Mouse (Mus musculus) c-Kit-positive CD71-positive TER-119-negative erythroid progenitor cells, embryonic 14.5 days (primary cell): Measurements from ENCODE around the gene Gm28053.

ENCODE experiments used
- DNase-seq: peaks from one replicate; pipeline ENCODE4 v3.0.0-alpha.2; 2013; ENCODE audit warnings: low read depth

The Gm28053 gene

DNA sequence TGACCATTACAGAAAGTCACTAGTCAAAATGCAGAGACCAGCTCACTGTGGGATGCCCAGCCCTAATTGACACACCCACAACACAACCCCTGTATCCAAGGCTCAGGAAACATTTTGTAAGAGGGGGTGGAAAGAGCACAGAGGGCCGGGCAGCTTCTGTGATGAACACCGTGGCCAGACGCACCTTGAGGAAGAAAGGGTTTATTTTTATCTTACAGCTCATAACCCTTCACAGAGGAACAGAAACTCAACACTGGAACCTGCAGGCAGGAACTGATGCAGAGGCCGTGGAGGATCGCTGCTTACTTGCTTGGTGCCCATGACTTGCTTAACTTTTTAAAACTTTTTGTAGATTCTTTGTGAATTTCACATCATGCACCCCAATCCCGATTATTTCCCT lies 25.4 kb upstream of the Gm28053 start:
- no peak for DNase-seq

DNA sequence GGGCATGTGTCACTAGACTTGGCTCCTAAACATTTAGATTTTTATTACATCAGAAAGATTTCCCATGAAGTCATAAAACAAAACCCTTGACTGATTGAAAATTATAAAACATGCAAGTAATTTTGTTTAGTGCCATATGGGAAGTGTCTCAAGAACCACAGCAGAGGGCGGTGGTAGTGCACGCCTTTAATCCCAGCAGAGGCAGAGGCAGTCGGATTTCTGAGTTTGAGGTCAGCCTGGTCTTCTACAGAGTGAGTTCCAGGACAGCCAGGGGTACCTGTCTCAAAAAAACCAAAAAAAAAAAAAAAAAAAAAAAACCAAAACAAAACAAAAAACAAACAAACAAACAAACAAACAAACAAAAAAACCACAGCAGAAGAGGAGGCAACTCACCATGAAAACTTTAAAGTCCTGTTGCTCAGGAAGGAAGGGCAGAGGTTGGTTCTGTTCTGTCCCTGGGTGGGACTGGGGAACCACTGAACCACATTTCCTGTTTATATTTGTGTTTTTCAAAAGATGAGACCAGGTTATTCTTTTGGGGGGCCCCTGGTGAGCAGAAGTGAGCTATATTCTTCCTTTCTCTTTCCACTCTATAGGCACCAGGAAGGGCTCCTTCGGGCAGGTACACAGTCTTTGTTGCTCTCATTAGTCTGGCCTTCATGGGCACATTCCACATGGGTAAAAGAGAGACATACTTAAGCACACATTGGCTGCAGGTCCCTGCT lies 21.4 kb upstream of the Gm28053 start:
- no peak for DNase-seq

DNA sequence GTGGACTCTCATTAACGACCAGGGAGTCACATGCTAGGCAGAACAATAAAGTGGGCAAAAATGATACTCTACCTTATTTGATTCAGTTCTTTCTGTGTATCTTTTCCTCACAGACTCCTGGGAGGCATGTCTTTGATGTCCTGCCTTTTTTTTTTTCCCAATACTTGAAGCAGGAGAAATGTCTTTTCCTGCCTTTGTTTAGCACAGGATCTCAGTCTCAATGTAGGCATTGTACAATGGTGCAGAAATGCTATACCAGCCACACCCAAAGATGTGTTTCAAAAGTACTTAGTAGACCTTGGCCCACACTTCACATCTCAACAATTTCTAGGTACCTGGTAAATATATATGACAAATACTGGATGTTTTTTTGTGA lies 20.9 kb upstream of the Gm28053 start:
- no peak for DNase-seq

DNA sequence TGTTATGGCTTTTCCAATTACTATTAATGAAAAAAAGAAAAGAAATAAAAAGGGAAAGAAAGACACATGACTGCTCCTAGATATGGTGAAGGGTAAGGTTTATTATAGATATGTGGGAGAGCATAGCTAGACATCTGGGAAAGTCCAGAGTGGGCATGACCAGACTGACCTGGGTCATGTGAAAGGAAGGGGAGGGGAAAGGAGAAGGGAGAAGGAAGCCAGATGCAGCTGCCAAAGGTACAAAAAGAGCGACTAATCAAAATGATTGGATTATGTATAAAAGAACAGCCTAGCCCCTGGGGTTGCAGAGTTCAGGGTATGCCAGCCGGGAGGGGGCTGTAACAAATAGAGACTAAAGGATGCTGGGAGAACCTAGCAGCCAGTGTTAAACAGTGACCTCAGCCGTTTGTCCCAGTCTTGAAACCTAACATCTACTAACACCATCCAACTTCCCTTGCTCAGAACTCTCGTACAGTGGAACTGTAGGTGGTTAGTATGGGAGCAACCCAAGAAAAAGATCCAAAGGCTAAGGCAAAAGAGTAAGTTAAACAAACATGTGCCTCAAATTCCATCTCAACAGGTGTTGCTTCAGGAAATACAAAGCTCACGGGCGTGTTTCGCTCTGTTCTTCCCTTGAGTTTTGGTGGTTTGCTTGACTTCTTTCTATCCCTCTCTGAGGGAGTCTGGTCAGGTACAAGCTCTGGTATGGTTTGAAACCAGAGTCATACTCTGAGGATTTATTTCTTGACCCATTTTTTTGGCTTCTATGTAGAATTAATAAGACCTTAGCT lies 20.1 kb upstream of the Gm28053 start:
- no peak for DNase-seq

DNA sequence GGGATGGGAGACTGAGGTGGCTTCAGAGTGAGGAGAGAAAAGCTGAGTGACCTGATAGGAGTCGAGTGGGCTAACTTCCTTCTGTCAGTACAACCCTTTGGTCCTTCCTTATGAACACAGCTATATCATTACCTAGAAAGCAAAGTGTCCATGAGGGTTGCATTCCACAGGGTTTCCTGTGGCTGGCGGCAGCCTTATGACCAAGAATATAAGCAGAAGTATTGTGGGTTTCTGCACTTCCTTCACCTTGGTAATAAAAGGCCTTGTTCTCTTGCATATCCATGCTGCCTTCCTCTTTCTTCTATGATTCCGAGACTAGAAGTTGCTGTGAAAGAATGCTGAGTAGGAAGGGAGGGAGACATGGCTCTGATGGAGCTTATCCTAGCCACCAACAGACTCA lies 19.5 kb upstream of the Gm28053 start:
- DNase-seq = no peak

DNA sequence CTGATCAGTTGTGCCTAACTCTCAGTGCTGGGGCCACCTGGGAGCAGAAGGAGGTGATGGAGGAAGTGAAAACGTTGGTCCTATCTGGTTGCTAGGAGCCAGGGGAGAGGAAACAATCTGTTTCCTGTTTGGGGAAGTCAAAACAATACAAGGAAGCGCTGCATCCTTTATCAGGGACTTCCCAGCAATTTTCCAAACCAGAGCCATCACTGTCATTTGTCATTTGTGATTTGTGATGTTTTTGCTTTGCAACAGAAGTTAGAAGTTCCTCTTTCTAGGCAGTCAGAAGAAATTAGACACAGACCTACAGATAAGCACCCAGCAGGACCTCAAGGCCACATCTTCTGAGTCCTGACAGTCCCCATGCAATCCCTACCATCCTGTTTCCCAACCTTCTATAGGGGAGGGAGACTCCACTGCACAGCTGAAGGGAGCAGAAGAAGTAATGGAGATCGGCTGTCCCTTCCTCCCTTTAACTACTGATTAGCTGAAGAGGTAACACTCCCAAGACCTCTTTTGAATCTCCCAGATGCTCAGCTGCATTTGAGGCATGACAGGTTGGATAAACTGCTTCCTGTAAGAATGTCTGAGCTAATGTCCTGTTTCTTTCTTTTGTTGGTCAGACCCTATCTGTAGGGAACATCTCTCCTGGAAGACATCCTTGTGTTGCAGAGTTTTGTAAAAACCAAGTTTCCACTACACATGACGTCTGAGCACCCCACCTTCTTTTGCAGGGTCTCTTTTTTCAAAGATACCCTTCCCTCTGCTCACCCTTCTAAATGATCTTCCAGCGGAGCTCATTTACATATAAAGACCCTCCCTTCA lies 17.9 kb upstream of the Gm28053 start:
- no peak for DNase-seq

DNA sequence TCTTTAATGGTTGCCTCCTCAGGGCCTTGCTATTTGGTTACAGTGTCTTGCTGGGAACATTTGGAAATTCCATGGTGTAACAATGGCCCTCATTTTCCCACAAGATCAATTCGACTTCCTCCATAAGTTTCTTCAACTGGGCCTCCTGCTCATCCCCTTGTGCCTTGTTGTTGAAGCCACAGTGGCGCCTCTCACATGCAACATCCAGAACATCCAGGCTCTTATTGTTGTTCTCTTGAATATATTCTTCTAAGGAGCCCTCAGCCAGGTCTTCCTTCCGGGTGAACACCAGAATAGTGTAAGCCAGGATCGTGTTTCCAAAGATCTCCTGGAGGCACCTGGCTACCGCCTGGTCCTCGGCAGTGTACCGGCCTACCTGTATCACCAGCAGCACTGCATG lies 16.3 kb upstream of the Gm28053 start:
- no peak for DNase-seq

DNA sequence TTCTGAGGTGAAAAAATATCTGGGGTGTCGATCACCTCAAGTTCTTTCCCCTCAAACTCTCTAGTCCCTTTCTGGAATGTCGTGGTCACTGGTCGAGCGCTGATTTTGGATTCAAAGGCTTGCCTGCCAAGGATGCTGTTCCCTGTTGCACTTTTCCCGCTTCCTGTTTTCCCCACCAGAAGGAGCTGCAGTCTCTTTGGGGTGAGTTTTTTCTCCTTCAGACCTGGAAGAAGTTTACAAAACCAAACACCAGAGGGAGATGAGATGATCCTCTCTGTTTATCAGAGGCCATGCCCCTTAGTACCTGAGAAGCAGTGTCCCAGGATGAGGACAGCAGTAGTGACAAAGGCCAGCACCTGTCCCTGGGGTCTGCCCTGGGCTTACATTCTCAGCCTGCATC lies 15.8 kb upstream of the Gm28053 start:
- DNase-seq = no peak

DNA sequence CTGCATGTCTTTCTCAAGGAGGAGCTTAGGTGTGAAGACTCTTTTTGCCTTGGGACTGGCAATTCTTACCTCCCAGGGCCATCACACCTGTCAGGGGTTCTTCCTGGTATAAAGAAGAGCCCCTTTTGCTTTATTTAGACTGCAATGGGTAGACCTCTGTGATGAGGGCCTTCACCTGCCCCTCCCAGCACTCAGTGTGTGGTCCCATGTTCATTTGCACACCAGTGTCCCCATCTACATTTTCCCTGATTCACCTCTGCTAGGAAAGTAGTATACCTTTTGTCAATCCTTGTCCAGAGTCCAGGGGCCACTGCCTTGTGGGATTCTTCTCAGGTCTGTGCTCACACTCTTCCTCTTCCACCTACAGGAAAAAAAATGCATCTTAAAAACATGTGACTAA lies 14.3 kb upstream of the Gm28053 start:
- DNase-seq = no peak

DNA sequence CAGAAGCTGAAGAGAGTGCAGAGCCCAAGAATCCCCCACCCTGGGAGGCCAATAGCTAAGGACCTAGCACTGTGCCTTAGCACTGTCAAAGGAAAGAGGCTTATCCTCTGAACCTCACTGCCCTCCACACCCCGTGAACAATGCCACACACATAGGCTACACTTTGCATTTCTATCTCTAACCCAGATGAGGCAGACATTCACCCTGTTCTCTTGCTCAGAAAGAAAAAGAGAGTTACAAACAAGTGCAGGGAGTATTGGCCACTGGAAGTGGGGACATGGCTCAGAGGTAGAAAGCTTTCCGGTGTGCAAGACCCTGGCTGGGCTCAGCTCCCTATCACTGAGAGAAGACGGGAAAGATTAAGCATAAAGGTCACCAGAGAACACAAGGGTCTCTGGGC lies 12.3 kb upstream of the Gm28053 start:
- DNase-seq = no peak

DNA sequence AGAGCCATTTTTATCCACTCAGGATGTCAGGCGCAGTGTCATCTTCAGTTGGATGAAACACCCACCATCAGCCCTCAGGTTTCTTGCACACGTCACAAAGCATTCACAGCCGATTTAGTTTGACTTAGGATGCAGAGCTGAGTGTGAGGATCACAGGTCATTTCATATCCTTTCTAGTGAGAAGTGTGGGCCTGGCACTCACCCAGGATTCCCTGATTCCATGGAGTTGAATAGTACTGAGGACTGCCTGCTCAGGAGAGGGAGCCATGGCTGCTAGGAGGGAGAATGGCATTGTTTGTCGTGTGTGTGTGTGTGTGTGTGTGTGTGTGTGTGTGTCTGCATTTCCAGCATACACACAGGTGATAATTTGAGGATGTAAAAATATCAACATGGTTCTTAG lies 1.9 kb downstream of the Gm28053 start:
- no peak for DNase-seq

DNA sequence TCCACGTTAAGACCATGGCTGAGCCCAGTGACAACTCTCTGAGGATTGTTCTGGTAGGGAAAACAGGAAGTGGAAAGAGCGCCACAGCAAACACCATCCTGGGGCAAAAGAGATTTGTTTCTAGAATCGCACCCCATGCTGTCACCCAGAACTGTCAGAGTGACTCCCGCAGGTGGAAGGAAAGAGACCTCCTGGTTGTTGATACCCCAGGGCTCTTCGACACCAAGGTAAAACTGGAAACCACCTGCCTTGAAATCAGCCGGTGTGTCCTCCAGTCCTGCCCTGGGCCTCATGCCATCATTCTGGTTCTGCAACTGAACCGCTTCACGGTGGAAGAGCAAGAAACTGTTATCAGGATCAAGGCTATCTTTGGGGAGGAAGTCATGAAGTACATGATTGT lies 5.1 kb downstream of the Gm28053 start:
- DNase-seq = no peak

DNA sequence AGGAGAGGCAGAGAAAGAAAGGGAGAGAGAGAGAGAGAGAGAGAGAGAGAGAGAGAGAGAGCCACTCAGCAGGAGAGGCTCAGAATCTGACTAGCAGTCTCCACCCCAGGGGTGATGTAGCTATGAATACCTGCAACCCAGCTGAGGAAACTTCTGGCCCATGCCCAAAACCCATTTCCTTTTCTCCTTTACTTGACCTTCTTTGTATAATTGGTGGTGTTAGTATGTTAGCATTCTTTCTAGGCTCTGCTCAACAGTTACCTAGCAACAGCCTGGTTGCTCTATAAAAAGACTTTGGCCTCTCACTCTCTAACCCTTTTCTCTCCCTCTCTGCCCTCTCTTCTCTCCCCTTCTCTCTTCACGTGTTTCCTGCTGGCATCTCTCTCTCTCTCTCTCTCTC lies 7.1 kb downstream of the Gm28053 start:
- no peak for DNase-seq

DNA sequence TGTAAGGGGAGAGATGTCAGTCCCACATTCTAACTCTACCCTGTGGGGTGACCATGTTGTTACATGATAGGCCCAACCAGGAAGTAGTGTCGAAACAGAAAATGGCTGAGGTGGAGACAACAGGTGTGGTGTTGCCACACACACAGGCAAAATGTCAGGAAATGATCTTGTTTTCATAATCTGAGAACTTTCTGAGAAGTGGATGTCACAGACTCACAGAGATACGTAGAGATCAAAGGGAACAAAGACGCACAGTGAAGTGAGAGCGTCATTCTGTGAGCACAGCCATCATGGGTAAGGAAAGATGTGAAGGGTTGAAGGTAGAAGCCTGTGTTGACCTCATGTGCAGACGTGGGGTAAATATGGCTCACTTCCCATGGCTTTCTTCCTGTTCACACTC lies 9.4 kb downstream of the Gm28053 start:
- no peak for DNase-seq

DNA sequence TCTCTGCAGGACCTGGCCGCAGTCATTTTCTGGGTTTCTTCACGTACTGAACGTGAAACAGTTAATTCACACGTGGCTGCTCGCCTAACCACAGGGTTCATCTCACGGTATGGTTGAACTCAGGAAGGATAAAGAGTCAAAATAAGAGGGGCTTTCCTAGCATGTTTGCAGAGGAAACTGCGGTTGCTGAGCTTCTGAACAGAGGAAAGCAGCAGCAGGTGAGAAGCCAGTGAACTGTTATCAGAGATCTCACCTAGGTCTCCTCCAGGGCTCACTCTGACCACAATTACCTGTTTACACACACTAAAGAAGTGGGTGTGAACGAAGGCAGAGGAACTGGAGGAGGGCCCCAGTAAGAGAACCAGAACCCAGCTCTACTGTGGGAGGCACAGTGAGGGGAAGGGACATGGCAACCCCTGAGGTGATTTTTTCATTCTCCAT lies 14.5 kb downstream of the Gm28053 start:
- DNase-seq = no peak

DNA sequence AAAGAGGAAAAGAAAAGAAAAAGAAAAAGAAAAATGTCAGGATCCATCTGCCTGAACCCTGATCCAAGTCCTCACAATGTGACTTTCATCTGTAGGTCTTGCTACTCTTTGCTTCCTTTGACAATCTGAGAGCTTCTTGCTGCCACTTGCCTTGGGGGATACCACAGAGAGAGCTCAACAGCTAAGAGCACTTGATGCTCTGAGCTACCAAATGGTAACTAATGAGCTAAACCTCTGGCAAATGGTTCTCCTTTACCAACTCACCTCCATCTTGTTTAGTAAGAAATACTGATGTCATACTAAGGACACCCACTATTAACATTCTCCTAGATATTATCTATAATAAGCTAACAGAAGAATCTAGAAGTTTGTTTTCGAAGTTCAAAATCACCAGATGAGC lies 15.3 kb downstream of the Gm28053 start:
- DNase-seq = no peak

DNA sequence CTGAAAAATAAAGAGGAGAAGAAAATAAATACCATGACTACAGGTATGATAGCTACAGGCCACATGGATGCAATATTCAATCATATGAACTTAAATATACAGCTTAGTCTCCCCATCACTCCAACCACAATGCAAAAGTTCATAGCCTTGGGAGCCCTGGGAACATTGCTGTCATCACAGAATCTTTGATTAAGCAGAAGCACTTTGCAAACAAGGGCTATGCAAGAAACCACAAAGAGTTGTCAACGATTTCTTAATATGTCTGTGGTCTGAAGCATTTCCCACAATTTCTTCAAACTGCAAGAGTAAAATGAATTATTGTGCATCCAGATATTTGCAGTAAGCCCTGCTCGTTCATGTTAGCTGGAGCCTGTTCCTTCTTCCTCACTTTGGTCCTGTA lies 18.6 kb downstream of the Gm28053 start:
- no peak for DNase-seq

DNA sequence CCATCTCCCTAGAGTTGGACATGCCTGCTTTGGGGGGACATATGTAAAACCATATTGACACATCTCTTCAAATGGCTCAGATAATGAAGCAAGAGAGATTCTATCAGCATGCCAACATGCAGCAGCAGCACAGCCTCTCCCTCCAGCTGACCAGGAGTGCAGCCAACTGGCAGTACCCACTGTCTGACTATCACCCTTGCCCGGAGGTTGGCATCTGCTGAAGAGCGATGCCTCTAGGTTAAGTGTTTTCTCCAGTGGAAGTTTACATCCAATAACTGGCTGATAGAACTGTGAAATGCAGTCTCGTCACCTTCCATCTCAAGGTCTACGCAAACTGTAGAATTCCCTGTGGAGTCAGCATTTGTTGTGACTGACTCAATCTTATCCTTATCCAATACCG lies 19.3 kb downstream of the Gm28053 start:
- no peak for DNase-seq

DNA sequence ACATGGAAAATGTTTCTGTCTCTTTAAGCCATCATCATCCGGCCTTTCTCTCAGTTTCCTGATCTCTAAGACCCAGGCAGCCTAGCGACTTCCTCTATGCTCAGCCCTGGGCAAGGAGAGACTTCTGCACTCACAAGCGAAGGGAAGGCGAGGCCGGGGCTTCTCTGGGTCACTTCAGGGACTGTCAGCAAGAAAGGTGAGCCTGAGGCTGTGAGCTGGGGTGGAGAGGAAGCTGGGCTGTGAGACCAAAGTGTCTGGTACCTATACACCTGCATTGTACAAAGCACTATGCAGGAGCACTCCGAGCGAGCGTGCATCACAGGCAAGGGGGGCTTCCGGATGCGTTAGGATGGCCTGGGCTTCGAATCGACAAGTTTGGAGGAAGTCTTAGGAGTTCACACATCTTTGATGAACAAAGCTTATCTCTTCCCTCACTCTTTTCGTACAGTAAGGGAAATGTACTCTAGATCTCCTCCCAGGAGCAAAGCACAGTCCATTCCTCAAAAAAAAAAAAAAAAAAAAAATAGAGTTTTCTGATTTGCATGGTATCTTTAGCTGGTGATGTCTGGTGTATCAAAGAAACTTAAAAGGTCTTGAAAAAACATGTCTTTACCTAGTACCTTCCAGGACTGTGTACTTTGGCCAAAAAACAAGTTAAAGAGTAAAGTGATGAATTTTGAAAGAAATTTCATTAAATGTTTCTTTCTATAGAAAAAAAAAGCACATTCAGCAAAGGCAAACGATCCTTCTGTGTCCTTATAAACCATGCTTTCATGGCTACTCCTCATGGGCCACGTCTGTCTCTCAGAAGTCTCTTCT lies 20.8 kb downstream of the Gm28053 start, which contains the start of gene Gimap1:
Gimap1 (plus strand) TSS at position 94 of the 819 bp plus-strand sequence.
- DNase-seq = no peak

DNA sequence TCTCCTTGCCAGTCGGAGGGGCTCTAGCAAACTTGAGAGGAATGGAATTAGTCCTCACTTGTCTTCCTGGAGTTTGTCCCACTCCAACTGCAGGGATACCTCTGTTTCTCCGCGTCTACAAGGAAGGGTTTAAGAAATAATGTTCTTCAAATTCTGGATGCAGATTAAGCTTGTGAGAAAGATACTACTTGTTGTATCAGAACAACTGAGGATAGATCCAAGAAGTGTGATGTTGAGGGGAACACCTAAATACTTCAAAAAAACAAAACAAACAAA lies 21.3 kb downstream of the Gm28053 start:
- no peak for DNase-seq

DNA sequence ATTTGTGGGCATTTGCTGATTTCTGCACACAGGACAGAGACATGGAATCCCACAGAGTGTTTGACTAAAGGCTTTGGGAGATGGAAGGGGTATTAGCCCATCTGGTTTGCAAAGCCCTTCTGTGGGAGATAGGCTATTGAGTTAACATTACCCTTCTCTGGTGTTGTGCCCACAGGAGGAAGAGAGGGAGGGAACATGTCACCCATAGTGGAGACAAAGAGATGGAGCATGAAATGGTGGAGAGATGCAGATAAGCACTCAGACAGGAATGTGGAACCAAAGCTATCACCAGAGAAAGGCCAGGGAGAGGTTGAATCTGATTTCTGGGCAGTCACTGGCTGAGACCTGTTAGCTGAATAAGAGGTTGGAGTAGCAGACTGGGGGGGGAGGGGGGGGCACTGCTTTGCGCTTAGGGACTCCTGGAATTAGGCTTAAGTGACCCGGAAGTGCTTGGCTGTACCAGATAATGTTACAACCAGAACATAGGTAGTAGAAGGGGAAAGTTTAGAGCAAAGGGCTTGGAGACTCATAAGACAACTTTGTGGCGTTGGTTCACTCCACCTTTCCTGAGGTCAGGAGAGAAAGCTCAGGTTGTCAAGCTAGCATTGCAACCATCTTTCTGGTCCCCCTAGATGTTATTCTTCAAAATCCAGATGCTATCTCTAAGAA lies 22.2 kb downstream of the Gm28053 start:
- DNase-seq = no peak

DNA sequence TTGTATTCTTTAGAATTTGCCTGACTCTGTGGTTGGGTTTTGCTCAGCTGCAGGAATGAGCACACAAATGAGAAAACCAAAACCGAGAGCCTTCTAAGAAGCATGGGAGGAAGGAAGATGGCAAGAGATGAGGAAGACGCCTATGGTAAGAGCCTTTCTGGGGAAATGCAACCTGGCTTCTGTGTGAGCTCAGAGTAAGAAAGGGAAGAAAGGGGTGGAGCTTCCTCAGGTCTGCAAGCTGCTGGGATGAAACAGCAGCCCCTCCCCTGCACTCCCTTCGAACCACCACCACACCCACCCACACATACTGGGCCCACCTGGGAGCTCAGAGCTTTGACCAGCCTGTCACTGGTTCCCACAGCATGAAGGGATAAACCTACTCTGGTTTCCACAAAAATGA lies 22.9 kb downstream of the Gm28053 start:
- no peak for DNase-seq
